Mouse (Mus musculus): ENCODE measurements around the gene Ermn.

GRCm38 (mm10) chr2:58029404-58029803, 23.3 kb downstream of the Ermn start:
- TF ChIP-seq TCF12 (IDR thresholded peaks at IDR 0.05; ENCODE audit: insufficient read depth, poor library complexity, severe bottlenecking): no peak
- no peak for TF ChIP-seq POLR2A (IDR thresholded peaks at IDR 0.05; ENCODE audit: insufficient read length, low read depth)
- no peak for TF ChIP-seq POLR2AphosphoS2 (IDR thresholded peaks at IDR 0.05; ENCODE audit: insufficient read length, low read depth)
- no peak for TF ChIP-seq MAX (IDR thresholded peaks at IDR 0.05; ENCODE audit: low read depth)
- TF ChIP-seq SRF (IDR thresholded peaks at IDR 0.05; ENCODE audit: control insufficient read depth, insufficient read length, low read depth): no peak
- TF ChIP-seq USF1 (IDR thresholded peaks at IDR 0.05; ENCODE audit: low read depth): no peak
- TF ChIP-seq CEBPB (IDR thresholded peaks at IDR 0.05; ENCODE audit: insufficient read depth, poor library complexity, severe bottlenecking): no peak
- no peak for TF ChIP-seq E2F4 (IDR thresholded peaks at IDR 0.05; ENCODE audit: insufficient read depth)
- no peak for TF ChIP-seq TCF3 (IDR thresholded peaks at IDR 0.05; ENCODE audit: insufficient read length, low read depth)

Data from myocyte (in vitro differentiated cells).